Mouse (Mus musculus) embryonic facial prominence, embryonic 12.5 days (tissue): ENCODE data around the gene Zfp189. TPM values are rescaled to one million over a fixed set of nuclear protein-coding genes. Genes with fewer than 3 reads are reported as not detected.
"Not testable (repeated sequence)": the region's sequence is repeated elsewhere in the genome, so short reads cannot be mapped to it uniquely, and the experiment has no call there.

ENCODE experiments used
- ATAC-seq: fragments of 200-750 bp; cut with Nextera tagmentation; 2 replicates; pipeline ENCODE4 v1.8.0; 2017; ENCODE audit not compliant: insufficient number of reproducible peaks, insufficient read depth, low FRiP score, low TSS enrichment
- H3K27ac ChIP-seq: fragments of 300-500 bp; sonication (generic); 2 replicates; pipeline ENCODE4 v1.5.1; 2016; ENCODE audit warnings: mild to moderate bottlenecking
- H3K27me3 ChIP-seq: fragments of 300-500 bp; sonication (generic); 2 replicates; pipeline ENCODE4 v1.6.1; 2016; ENCODE audit warnings: mild to moderate bottlenecking, moderate library complexity
- H3K36me3 ChIP-seq: fragments of 300-500 bp; sonication (generic); 2 replicates; pipeline ENCODE4 v1.6.1; 2016; ENCODE audit warnings: mild to moderate bottlenecking
- H3K4me1 ChIP-seq: fragments of 300-500 bp; sonication (generic); 2 replicates; pipeline ENCODE4 v1.6.1; 2016
- H3K4me2 ChIP-seq: fragments of 300-500 bp; sonication (generic); replicated peaks from 2 replicates; pipeline ENCODE4 v1.6.1; 2016; ENCODE audit warnings: mild to moderate bottlenecking, moderate library complexity
- H3K4me3 ChIP-seq: fragments of 300-500 bp; sonication (generic); 2 replicates; pipeline ENCODE4 v1.5.1; 2016; ENCODE audit warnings: mild to moderate bottlenecking
- H3K9ac ChIP-seq: fragments of 300-500 bp; sonication (generic); 2 replicates; pipeline ENCODE4 v1.6.1; 2016; ENCODE audit warnings: mild to moderate bottlenecking, moderate library complexity
- H3K9me3 ChIP-seq: fragments of 300-500 bp; sonication (generic); 2 replicates; pipeline ENCODE4 v1.6.1; 2016; ENCODE audit warnings: mild to moderate bottlenecking, moderate library complexity
- WGBS: fragments of 180-500 bp; shearing (Covaris S2); methylation state at CpG from one replicate; pipeline ENCODE4 v1.1.7; 2016; 5-methylcytosine and 5-hydroxymethylcytosine counted together
- polyA plus RNA-seq: library from polyadenylated mRNA; unstranded; fragments of >200 nt; fragmentation: Nextera tagmentation; extraction: Ambion mirVana; gene quantifications from 2 replicates; pipeline ENCODE4 v1.2.1, GENCODE M21; 2016

The Zfp189 gene
- polyA plus RNA-seq, 1 experiment from 2014 or later, result 11.8 TPM

DNA sequence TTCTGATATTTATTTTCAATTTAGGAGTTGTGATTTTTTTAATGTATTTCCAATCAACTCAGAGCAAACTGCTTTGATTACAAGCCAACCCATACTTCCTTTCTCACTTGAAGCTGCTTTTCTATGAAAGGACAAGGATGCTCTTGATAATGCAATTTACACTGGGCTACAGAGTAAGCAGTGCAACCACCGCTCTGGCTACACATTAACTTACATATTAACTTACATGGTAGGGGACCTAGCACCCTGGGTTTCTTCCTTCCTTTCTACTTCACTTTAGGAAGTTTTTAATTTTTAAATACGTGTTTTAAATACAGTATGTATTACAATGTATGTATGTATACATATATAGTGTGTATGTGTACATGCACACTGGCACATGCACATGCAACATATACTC lies 11.8 kb upstream of the Zfp189 start:
- Histone ChIP-seq H3K9me3 (no peaks in the 10 kb centered on the region), H3K4me3 (no peak overlapping the region), H3K36me3 (peaks cover 12% of the 10 kb centered on the region), H3K4me1 (no peaks in the 10 kb centered on the region), H3K27ac (no peak overlapping the region), H3K9ac (no peak overlapping the region), H3K27me3 (no peaks in the 10 kb centered on the region), H3K4me2 (no peak overlapping the region)
- 84% methylated on average over 2 of the region's 2 CpGs for WGBS
- ATAC-seq, result no peak

DNA sequence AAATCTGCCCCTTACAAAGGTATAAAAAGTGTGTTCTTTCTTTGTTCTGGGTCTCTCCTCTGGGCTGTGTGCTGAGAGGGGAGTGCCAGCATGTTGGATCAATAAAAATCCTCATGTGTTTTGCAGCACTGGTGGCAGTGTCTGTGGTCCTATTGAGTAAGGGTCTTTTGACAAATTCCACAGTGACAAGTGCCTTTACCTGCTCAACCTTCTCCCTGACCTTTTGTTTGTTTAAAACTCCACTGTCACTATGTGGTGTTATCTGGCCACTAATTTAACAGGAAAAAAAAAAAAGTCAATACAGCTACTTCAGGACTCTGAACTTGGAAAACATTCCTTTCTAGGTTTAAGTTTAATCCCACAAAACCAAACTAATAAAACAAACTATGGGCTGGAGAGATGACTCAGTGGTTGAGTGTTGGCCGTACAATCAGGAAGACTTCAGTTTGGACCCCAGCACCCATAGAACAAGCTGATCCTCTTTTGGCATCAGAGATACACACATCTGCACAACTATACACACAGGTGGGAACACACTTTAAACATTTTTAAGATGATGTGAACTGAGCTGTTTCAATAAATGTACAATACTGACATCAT lies 10.6 kb upstream of the Zfp189 start:
- H3K4me3 ChIP-seq, H3K27ac ChIP-seq, H3K27me3 ChIP-seq, ATAC-seq, H3K4me1 ChIP-seq, H3K9me3 ChIP-seq, H3K4me2 ChIP-seq, H3K9ac ChIP-seq: not testable (repeated sequence)
- H3K36me3 ChIP-seq, result peaks cover 14% of the 10 kb centered on the region
- 90% methylated on average over 1 of the region's 1 CpGs for WGBS

DNA sequence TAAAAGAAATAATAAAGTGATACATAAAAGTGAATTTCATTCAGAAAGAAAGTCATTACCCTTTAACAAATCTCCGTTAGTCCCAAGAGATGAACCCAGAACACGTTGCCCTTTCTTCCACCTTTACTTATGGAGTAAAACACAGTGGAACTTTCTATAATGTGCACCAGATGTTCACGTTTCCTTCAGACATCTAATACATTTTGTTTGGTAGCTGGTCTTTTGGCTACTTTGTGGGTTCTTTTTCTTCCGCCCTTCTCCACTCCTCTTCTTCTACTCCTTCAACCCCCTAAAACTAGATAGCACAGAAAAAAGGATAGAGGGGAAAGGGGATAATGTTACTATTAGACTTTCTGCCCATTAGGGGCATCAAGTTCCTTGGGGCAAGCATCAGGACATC lies 8.3 kb upstream of the Zfp189 start:
- no peak overlapping the region for H3K9ac ChIP-seq
- no peak for ATAC-seq

DNA sequence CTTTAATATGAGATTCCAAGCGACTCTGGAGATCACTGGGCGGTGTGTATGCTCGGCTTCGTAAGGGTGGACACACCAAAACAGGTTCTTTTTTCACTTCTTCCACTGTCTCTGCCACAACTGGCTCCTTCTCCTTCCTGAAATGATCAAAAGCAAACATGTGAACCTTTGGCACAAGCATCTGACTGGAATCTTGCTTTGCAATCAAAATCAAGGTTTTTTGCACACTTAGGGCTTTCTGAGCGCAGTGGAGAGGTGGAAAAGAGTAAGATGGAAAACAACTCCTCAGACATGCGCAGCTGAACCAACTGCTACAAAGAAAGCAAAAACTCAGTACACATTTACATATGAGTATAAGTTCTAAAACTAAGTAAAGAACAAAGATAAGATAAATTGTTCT lies 6.5 kb upstream of the Zfp189 start:
- Histone ChIP-seq H3K9me3 (no peaks in the 10 kb centered on the region), H3K27ac (no peak overlapping the region), H3K4me1 (peaks cover 2% of the 10 kb centered on the region; the same call in 1 of the 2 replicates), H3K4me2 (no peak overlapping the region), H3K36me3 (peaks cover 25% of the 10 kb centered on the region), H3K27me3 (no peaks in the 10 kb centered on the region), H3K9ac (no peak overlapping the region), H3K4me3 (no peak overlapping the region)
- ATAC-seq, result no peak
- 96% methylated on average over 6 of the region's 6 CpGs for WGBS

More for the DNA sequence above, 8.3 kb upstream of the Zfp189 start:
- Histone ChIP-seq H3K36me3 (peaks cover 19% of the 10 kb centered on the region), H3K9me3 (no peaks in the 10 kb centered on the region), H3K27ac (no peak overlapping the region), H3K27me3 (no peaks in the 10 kb centered on the region), H3K4me1 (no peaks in the 10 kb centered on the region), H3K4me3 (no peak overlapping the region), H3K4me2 (no peak overlapping the region)
- WGBS, result 30% methylated on average over 4 of the region's 4 CpGs

DNA sequence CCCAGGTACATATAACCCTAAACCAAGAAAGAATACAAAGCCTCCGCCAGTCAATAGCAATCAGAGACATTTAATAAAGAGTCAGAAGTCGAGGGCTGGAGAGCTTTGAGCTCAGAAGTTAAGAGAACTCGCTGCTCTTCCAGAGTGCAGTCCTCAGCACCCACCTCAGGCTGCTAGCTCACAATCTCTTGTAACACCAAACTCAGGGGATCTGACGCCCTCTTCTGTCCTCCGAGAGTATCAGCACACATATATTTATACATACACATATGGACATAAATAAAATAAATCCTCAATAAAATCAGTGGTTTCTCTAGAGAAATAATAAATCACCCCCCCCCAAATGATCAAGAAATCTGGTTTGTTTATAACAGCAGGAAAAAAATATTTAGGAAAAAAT lies 1.5 kb upstream of the Zfp189 start:
- Histone ChIP-seq H3K36me3 (peaks cover 28% of the 10 kb centered on the region; the same call in 1 of the 2 replicates), H3K4me2 (peak overlapping the region; percentile 60), H3K27me3 (no peaks in the 10 kb centered on the region), H3K9ac (no peak overlapping the region), H3K4me1 (peaks cover 14% of the 10 kb centered on the region; the same call in 1 of the 2 replicates), H3K27ac (no peak overlapping the region), H3K4me3 (no peak overlapping the region), H3K9me3 (no peaks in the 10 kb centered on the region)
- no peak for ATAC-seq
- 74% methylated on average over 5 of the region's 5 CpGs for WGBS

DNA sequence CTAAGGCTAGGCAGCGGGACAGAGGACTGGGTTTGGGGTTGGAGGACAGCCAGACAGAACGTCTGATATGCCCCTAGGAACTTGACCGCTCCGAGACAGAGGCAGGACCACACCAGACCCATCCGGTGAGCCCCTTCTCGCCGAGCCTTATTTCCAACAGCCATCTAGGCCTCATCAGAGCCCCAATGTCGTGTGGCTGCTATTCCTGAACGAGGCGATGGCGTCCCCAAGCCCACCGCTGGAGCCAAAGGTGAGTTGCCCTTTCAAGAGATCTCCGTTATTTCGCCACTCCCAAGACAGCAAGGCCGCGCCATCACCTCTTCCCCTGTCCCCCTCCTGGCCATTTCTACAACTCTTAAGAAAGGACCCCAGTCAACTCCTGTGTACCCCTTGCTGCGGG lies 370 bp downstream of the Zfp189 start:
- Histone ChIP-seq H3K36me3 (peaks cover 28% of the 10 kb centered on the region; the same call in 1 of the 2 replicates), H3K4me2 (peak overlapping the region; percentile 52), H3K27ac (no peak overlapping the region), H3K9ac (peak overlapping the region; percentile 61), H3K27me3 (no peaks in the 10 kb centered on the region), H3K4me1 (peaks cover 14% of the 10 kb centered on the region; the same call in 1 of the 2 replicates), H3K9me3 (no peaks in the 10 kb centered on the region), H3K4me3 (peak overlapping the region; percentile 73)
- peak; percentile 72; the same call in 1 of the 2 replicates for ATAC-seq
- WGBS, result 2% methylated on average over 17 of the region's 17 CpGs

DNA sequence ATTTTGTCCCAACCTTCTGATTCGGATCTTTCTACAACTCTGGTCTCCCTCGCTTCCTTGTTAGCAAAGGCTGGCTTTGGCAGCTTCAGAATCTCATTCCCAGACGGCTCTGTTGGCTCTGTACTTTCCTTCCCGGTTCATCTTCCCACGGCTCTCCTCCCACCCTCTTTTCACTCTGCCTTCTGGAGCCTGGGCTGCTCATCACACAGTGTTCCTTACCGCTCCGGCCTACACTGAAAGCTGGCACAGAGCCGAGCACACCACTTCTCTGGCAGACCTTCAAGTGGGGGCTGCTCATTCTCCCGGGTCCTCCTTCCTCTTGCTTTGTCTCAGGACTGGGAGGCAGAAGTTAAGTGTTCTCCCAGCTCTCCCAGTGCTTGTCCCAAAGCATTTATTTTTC lies 1.6 kb downstream of the Zfp189 start:
- 85% methylated on average over 9 of the region's 9 CpGs for WGBS
- Histone ChIP-seq H3K4me3 (no peak overlapping the region), H3K36me3 (peaks cover 24% of the 10 kb centered on the region; the same call in 1 of the 2 replicates), H3K27me3 (no peaks in the 10 kb centered on the region), H3K4me2 (0 out of 2 replicates have a peak overlapping the region, but pooled peaks have one; percentile 52), H3K9me3 (no peaks in the 10 kb centered on the region), H3K4me1 (peaks cover 14% of the 10 kb centered on the region; the same call in 1 of the 2 replicates), H3K27ac (no peak overlapping the region), H3K9ac (no peak overlapping the region)
- no peak for ATAC-seq

DNA sequence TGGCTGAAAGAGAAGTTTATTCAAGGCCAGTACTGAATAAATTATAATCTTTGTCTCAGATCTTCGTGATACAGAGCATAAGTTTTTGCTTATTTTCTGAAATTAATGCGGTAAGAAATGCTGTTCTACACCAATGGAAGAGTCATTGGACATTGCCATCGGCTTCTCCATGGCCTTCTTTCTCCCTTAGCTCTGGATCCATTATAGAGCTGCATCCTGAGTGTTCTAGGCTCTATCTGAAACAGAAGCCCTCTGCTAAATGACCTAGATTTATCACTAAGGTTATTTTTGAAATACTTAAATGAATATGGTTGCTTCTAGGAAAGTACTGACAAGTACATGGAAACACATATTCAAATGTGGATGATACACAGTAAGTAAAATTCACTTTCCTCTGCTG lies 14.1 kb downstream of the Zfp189 start:
- Histone ChIP-seq H3K4me1 (no peaks in the 10 kb centered on the region), H3K9me3 (peaks cover 3% of the 10 kb centered on the region; the same call in 1 of the 2 replicates), H3K27ac (no peak overlapping the region), H3K4me2 (no peak overlapping the region), H3K9ac (no peak overlapping the region), H3K27me3 (no peaks in the 10 kb centered on the region), H3K36me3 (peaks cover 16% of the 10 kb centered on the region), H3K4me3 (no peak overlapping the region)
- WGBS, result 82% methylated on average over 3 of the region's 3 CpGs
- ATAC-seq, result no peak

DNA sequence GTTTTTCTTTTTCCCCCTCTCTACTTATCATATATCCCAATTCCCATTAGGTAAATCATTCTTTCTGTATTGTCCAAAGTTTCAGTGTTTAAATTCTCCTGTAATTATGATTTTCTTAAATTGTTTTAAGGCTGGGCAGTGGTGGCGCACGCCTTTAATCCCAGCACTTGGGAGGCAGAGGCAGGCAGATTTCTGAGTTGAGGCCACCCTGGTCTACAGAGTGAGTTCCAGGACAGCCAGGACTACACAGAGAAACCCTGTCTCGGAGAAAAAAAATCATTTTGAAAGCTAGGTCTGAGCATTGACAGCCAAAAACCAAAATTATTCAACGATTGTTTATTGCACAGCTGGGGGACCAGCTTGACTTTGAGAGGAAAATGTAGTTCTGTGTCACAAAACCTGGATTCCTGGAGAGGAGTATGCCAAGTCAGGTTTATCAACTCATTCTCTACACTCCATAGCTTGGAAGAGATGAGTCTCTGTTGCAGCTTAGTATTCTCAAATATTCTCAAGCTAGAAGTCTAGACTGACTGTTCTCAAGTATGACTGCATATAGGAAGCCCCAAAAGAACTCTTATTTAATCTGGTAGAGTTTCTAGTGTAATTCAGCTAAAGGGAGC lies 14.8 kb downstream of the Zfp189 start:
- Histone ChIP-seq H3K36me3 (peaks cover 9% of the 10 kb centered on the region), H3K4me3 (no peak overlapping the region), H3K9ac (no peak overlapping the region), H3K4me2 (no peak overlapping the region), H3K9me3 (no peaks in the 10 kb centered on the region), H3K4me1 (no peaks in the 10 kb centered on the region), H3K27ac (no peak overlapping the region), H3K27me3 (no peaks in the 10 kb centered on the region)
- 92% methylated on average over 4 of the region's 4 CpGs for WGBS
- ATAC-seq, result no peak

DNA sequence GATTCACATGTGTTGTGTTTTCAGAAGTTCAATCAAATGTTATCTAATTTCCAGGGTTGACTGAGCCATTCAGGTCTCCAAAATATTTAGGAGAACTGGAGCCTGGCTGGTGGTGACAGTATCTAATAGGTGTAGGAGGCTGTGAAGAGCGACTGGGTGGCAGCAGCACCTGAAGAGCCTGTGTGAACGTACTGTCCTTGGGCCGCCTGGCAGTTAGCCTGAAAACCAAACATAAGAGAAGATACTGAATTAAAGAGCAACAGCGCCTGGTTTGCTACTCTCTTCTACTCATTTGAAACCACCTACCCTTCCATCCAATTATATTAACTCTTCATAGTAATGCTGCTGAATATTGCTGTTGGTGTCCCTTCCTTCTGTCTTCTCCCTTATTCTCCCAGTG lies 15.7 kb downstream of the Zfp189 start:
- WGBS, result 88% methylated on average over 4 of the region's 4 CpGs
- Histone ChIP-seq H3K4me2 (no peak overlapping the region), H3K27ac (no peak overlapping the region), H3K4me1 (no peaks in the 10 kb centered on the region), H3K9me3 (no peaks in the 10 kb centered on the region), H3K4me3 (no peak overlapping the region), H3K36me3 (peaks cover 4% of the 10 kb centered on the region; the same call in 1 of the 2 replicates), H3K9ac (no peak overlapping the region), H3K27me3 (no peaks in the 10 kb centered on the region)
- no peak for ATAC-seq

DNA sequence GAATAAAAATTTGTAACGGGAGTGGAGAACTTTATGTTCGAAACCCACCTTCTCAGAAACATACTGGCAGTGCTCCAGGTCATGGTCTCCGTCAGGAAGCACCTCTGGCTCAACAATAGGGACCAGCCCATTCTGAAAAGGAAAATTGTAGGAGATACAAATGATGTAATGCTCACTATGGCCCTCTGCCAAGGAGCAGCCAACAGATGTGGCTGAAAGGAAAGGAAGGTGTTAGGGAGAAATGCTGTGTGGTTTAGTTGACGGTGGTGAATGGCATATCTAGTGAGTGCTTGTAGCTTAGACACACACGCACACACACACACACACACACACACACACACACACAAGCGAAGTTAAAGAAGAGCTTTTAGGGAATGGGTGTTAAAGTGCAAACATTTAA lies 18.7 kb downstream of the Zfp189 start:
- Histone ChIP-seq H3K9me3 (no peaks in the 10 kb centered on the region), H3K27ac (no peak overlapping the region), H3K4me1 (no peaks in the 10 kb centered on the region), H3K4me2 (no peak overlapping the region), H3K9ac (no peak overlapping the region), H3K27me3 (no peaks in the 10 kb centered on the region), H3K36me3 (no peaks in the 10 kb centered on the region), H3K4me3 (no peak overlapping the region)
- WGBS, result 73% methylated on average over 6 of the region's 6 CpGs
- no peak for ATAC-seq

DNA sequence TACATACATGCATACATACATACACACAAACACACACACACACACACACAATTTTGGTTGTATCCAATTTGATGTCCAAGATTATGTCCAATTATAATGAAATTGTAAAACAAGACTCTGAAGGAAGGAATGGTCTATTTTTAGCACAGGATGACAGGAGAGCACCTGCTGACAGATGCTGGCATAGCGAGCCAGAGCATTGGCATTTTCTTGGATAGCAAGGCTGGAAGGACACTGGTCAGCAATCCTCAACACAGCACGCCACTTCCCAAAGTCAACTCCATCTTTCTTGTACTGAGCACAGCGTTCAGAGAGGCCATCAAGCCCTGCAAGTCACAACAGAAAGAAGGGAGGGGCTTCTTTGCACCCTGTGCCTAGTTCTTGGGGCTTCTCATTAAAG lies 20.0 kb downstream of the Zfp189 start:
- no peaks in the 10 kb centered on the region for H3K27me3 ChIP-seq
- H3K9ac ChIP-seq, result no peak overlapping the region
- H3K4me3 ChIP-seq, result no peak overlapping the region
- no peaks in the 10 kb centered on the region for H3K36me3 ChIP-seq
- no peaks in the 10 kb centered on the region for H3K9me3 ChIP-seq
- no peak overlapping the region for H3K27ac ChIP-seq
- 73% methylated on average over 3 of the region's 3 CpGs for WGBS
- H3K4me2 ChIP-seq, result no peak overlapping the region
- no peak for ATAC-seq
- no peaks in the 10 kb centered on the region for H3K4me1 ChIP-seq
